Mouse (Mus musculus) intestine, embryonic 15.5 days (tissue): ENCODE results near the gene Nudt22. TPM values are rescaled to one million over a fixed set of nuclear protein-coding genes. Genes with fewer than 3 reads are reported as not detected.

Source experiments
- ATAC-seq: fragments of 200-750 bp; cut with Nextera tagmentation; 2 replicates; pipeline ENCODE4 v1.8.0; 2017; ENCODE audit warnings: moderate TSS enrichment, moderate library complexity
- H3K27ac ChIP-seq: fragments of 300-500 bp; sonication (generic); 2 replicates; pipeline ENCODE4 v1.5.1; 2015; ENCODE audit warnings: mild to moderate bottlenecking, inconsistent platforms
- H3K27me3 ChIP-seq: fragments of 300-500 bp; sonication (generic); replicated peaks from 2 replicates; pipeline ENCODE4 v1.6.1; 2015; ENCODE audit warnings: inconsistent platforms
- H3K36me3 ChIP-seq: fragments of 300-500 bp; sonication (generic); 2 replicates; pipeline ENCODE4 v1.6.1; 2015; ENCODE audit warnings: inconsistent platforms
- H3K4me1 ChIP-seq: fragments of 300-500 bp; sonication (generic); replicated peaks from 2 replicates; pipeline ENCODE4 v1.6.1; 2015; ENCODE audit warnings: inconsistent platforms
- H3K4me2 ChIP-seq: fragments of 300-500 bp; sonication (generic); replicated peaks from 2 replicates; pipeline ENCODE4 v1.6.1; 2015; ENCODE audit warnings: mild to moderate bottlenecking, inconsistent platforms
- H3K4me3 ChIP-seq: fragments of 300-500 bp; sonication (generic); replicated peaks from 2 replicates; pipeline ENCODE4 v1.5.1; 2015; ENCODE audit warnings: inconsistent platforms
- H3K9ac ChIP-seq: fragments of 300-500 bp; sonication (generic); 2 replicates; pipeline ENCODE4 v1.6.1; 2015; ENCODE audit warnings: inconsistent platforms
- H3K9me3 ChIP-seq: fragments of 300-500 bp; sonication (generic); 2 replicates; pipeline ENCODE4 v1.6.1; 2016; ENCODE audit warnings: inconsistent platforms
- WGBS: fragments of 180-500 bp; shearing (Covaris S2); methylation state at CpG from one replicate; pipeline ENCODE4 v1.1.7; 2015; 5-methylcytosine and 5-hydroxymethylcytosine counted together
- polyA plus RNA-seq: library from polyadenylated mRNA; unstranded; fragments of >200 nt; fragmentation: Nextera tagmentation; extraction: Ambion mirVana; gene quantifications from 2 replicates; pipeline ENCODE4 v1.2.1, GENCODE M21; 2015

The Nudt22 gene
- polyA plus RNA-seq, 1 experiment from 2014 or later = 20.6 TPM

- Histone ChIP-seq H3K27ac (peak overlapping the region; percentile 97), H3K27me3 (no peaks in the 10 kb centered on the region), H3K4me3 (peak overlapping the region; percentile 55), H3K4me1 (peaks cover 36% of the 10 kb centered on the region), H3K9ac (peak overlapping the region; percentile 74), H3K9me3 (no peaks in the 10 kb centered on the region), H3K4me2 (peak overlapping the region; percentile 88), H3K36me3 (peaks cover 18% of the 10 kb centered on the region)
- peak; percentile 16 for ATAC-seq
- under 1% methylated on average over 28 of the region's 28 CpGs for WGBS
Measured at GRCm38 (mm10) chr19:6950613-6951153, 45.2 kb downstream of the Nudt22 start.

GRCm38 (mm10) chr19:6949951-6950350 is 46.0 kb downstream of the Nudt22 start:
- Histone ChIP-seq H3K4me2 (peak overlapping the region; percentile 88), H3K4me3 (peak overlapping the region; percentile 55), H3K9me3 (no peaks in the 10 kb centered on the region), H3K9ac (peak overlapping the region; percentile 74; the same call in 1 of the 2 replicates), H3K27me3 (no peaks in the 10 kb centered on the region), H3K4me1 (peaks cover 36% of the 10 kb centered on the region), H3K36me3 (peaks cover 11% of the 10 kb centered on the region), H3K27ac (peak overlapping the region; percentile 97)
- no peak for ATAC-seq
- 50% methylated on average over 5 of the region's 5 CpGs for WGBS

GRCm38 (mm10) chr19:6949532-6949931 is 46.4 kb downstream of the Nudt22 start:
- H3K27ac ChIP-seq = peak overlapping the region; percentile 97
- 81% methylated on average over 5 of the region's 5 CpGs for WGBS
- no peak for ATAC-seq

GRCm38 (mm10) chr19:6948186-6948585 is 47.7 kb downstream of the Nudt22 start:
- 83% methylated on average over 4 of the region's 4 CpGs for WGBS
- H3K4me1 ChIP-seq = peaks cover 34% of the 10 kb centered on the region
- H3K36me3 ChIP-seq = no peaks in the 10 kb centered on the region; the same call in 1 of the 2 replicates
- no peak overlapping the region for H3K9ac ChIP-seq
- no peak overlapping the region for H3K4me2 ChIP-seq
- no peak overlapping the region for H3K4me3 ChIP-seq
- H3K27me3 ChIP-seq = no peaks in the 10 kb centered on the region
- H3K27ac ChIP-seq = no peak overlapping the region
- no peaks in the 10 kb centered on the region for H3K9me3 ChIP-seq
- no peak for ATAC-seq

More at GRCm38 (mm10) chr19:6949532-6949931, 46.4 kb downstream of the Nudt22 start:
- H3K9ac ChIP-seq = peak overlapping the region; percentile 31; the same call in 1 of the 2 replicates
- no peaks in the 10 kb centered on the region for H3K9me3 ChIP-seq
- H3K36me3 ChIP-seq = peaks cover 6% of the 10 kb centered on the region
- peak overlapping the region; percentile 88 for H3K4me2 ChIP-seq
- peaks cover 36% of the 10 kb centered on the region for H3K4me1 ChIP-seq
- peak overlapping the region; percentile 55; the same call in 1 of the 2 replicates for H3K4me3 ChIP-seq
- no peaks in the 10 kb centered on the region for H3K27me3 ChIP-seq

GRCm38 (mm10) chr19:6947742-6948141 is 48.2 kb downstream of the Nudt22 start:
- no peaks in the 10 kb centered on the region; the same call in 1 of the 2 replicates for H3K36me3 ChIP-seq
- no peaks in the 10 kb centered on the region for H3K9me3 ChIP-seq
- no peak overlapping the region for H3K9ac ChIP-seq
- peaks cover 32% of the 10 kb centered on the region for H3K4me1 ChIP-seq
- no peaks in the 10 kb centered on the region for H3K27me3 ChIP-seq
- H3K4me2 ChIP-seq = no peak overlapping the region
- no peak for ATAC-seq
- H3K4me3 ChIP-seq = no peak overlapping the region
- 56% methylated on average over 4 of the region's 4 CpGs for WGBS
- no peak overlapping the region for H3K27ac ChIP-seq

- Histone ChIP-seq H3K4me2 (no peak overlapping the region), H3K9ac (no peak overlapping the region), H3K27ac (no peak overlapping the region), H3K27me3 (no peaks in the 10 kb centered on the region), H3K36me3 (no peaks in the 10 kb centered on the region), H3K4me1 (peaks cover 22% of the 10 kb centered on the region), H3K4me3 (no peak overlapping the region), H3K9me3 (no peaks in the 10 kb centered on the region)
- 91% methylated on average over 6 of the region's 6 CpGs for WGBS
- no peak for ATAC-seq
Measured at GRCm38 (mm10) chr19:6943709-6944108, 52.2 kb downstream of the Nudt22 start.

Other genes starting within 250 kb of the Nudt22 start
- gene Rps6ka4, start 155.5 kb downstream of the Nudt22 start, polyA plus RNA-seq = 20.8 and 21.0 TPM in 2 replicates
- 1.4 and 1.5 TPM in 2 replicates for gene Ccdc88b, start 137.9 kb downstream of the Nudt22 start, polyA plus RNA-seq
- 124 TPM in 2 replicates for gene Trmt112, start 86.4 kb downstream of the Nudt22 start, polyA plus RNA-seq
- gene Prdx5, start 86.0 kb downstream of the Nudt22 start, polyA plus RNA-seq = 184 and 205 TPM in 2 replicates
- gene Esrra, start 74.3 kb downstream of the Nudt22 start, polyA plus RNA-seq = 32.2 and 37.6 TPM in 2 replicates
- gene Catsperz, start 70.7 kb downstream of the Nudt22 start, polyA plus RNA-seq = 1.1 and 1.6 TPM in 2 replicates
- gene Kcnk4, start 61.6 kb downstream of the Nudt22 start, polyA plus RNA-seq = 0.29 and 0.40 TPM in 2 replicates
- 70.0 and 72.4 TPM in 2 replicates for gene Bad, start 54.3 kb downstream of the Nudt22 start, polyA plus RNA-seq
- gene Gpr137, start 53.6 kb downstream of the Nudt22 start, polyA plus RNA-seq = 20.4 and 25.5 TPM in 2 replicates
- gene Ppp1r14b, start 21.1 kb downstream of the Nudt22 start, polyA plus RNA-seq = 177 and 188 TPM in 2 replicates
- 187 and 198 TPM in 2 replicates for gene Plcb3, start 19.6 kb downstream of the Nudt22 start, polyA plus RNA-seq
- 154 and 170 TPM in 2 replicates for gene Fkbp2, start 15.6 kb downstream of the Nudt22 start, polyA plus RNA-seq
- gene Vegfb, start 8.5 kb downstream of the Nudt22 start, polyA plus RNA-seq = 44.0 and 46.7 TPM in 2 replicates
- 22.7 and 27.5 TPM in 2 replicates for gene Dnajc4, start 3.5 kb downstream of the Nudt22 start, polyA plus RNA-seq
- 6.9 and 9.0 TPM in 2 replicates for gene Trpt1, start within 50 bp of the Nudt22 start, polyA plus RNA-seq
- gene Fermt3, start 23.4 kb upstream of the Nudt22 start, polyA plus RNA-seq = 9.8 and 10.1 TPM in 2 replicates
- gene Stip1, start 43.9 kb upstream of the Nudt22 start, polyA plus RNA-seq = 211 and 214 TPM in 2 replicates
- gene Macrod1, start 60.7 kb upstream of the Nudt22 start, polyA plus RNA-seq = 11.8 and 11.9 TPM in 2 replicates
- gene Flrt1, start 109.6 kb upstream of the Nudt22 start, polyA plus RNA-seq = 1.8 and 2.1 TPM in 2 replicates
- gene Otub1, start 210.2 kb upstream of the Nudt22 start, polyA plus RNA-seq = 166 and 172 TPM in 2 replicates
- 1,343 and 1,351 TPM in 2 replicates for gene Cox8a, start 221.5 kb upstream of the Nudt22 start, polyA plus RNA-seq
- 49.8 and 52.9 TPM in 2 replicates for gene Naa40, start 245.1 kb upstream of the Nudt22 start, polyA plus RNA-seq